Mouse (Mus musculus): ENCODE data around the gene Abhd4. TPM values are rescaled to one million over a fixed set of nuclear protein-coding genes. Genes with fewer than 3 reads are reported as not detected.

The Abhd4 gene
- polyA plus RNA-seq, 1 experiment, result 65.9 TPM

- no peak overlapping the region for H3K4me3 ChIP-seq
- no peak overlapping the region for H3ac ChIP-seq (ENCODE audit: control insufficient read depth, insufficient read length)
- TF ChIP-seq POLR2A (IDR thresholded peaks at IDR 0.05; ENCODE audit: insufficient read length, low read depth) (no peak), CEBPB (IDR thresholded peaks at IDR 0.05; ENCODE audit: insufficient read depth, poor library complexity, severe bottlenecking) (no peak), USF1 (IDR thresholded peaks at IDR 0.05; ENCODE audit: low read depth) (no peak), POLR2AphosphoS2 (IDR thresholded peaks at IDR 0.05; ENCODE audit: insufficient read length, low read depth) (no peak), TCF3 (IDR thresholded peaks at IDR 0.05; ENCODE audit: insufficient read length, low read depth) (no peak)
- no peaks in the 10 kb centered on the region for H3K27me3 ChIP-seq (ENCODE audit: control insufficient read depth, insufficient read depth, insufficient read length)
- H3K4me2 ChIP-seq (ENCODE audit: low read depth), result no peak overlapping the region
- no peaks in the 10 kb centered on the region for H3K36me3 ChIP-seq (ENCODE audit: control insufficient read depth, insufficient read depth)
- peaks cover 3% of the 10 kb centered on the region for H3K79me2 ChIP-seq (ENCODE audit: control insufficient read depth, insufficient read depth)
Measured at GRCm38 (mm10) chr14:54234231-54235040, 19.6 kb upstream of the Abhd4 start.

GRCm38 (mm10) chr14:54235825-54236540 lies 18.0 kb upstream of the Abhd4 start:
- Histone ChIP-seq H3K4me3 (no peak overlapping the region), H3ac (ENCODE audit: control insufficient read depth, insufficient read length) (no peak overlapping the region), H3K27me3 (ENCODE audit: control insufficient read depth, insufficient read depth, insufficient read length) (no peaks in the 10 kb centered on the region), H3K79me2 (ENCODE audit: control insufficient read depth, insufficient read depth) (peaks cover 3% of the 10 kb centered on the region), H3K36me3 (ENCODE audit: control insufficient read depth, insufficient read depth) (no peaks in the 10 kb centered on the region), H3K4me2 (ENCODE audit: low read depth) (no peak overlapping the region)
- TF ChIP-seq SRF (IDR thresholded peaks at IDR 0.05; ENCODE audit: control insufficient read depth, insufficient read length, low read depth) (no peak), MYOG (IDR thresholded peaks at IDR 0.05; ENCODE audit: control insufficient read depth in 1 of 3, insufficient read depth in 1 of 3, insufficient read length in 2 of 3, low read depth in 2 of 3) (no peak), MYOD1 (IDR thresholded peaks at IDR 0.05; ENCODE audit: control insufficient read depth in 1 of 3, insufficient read length in 2 of 3, low read depth in 2 of 3) (no peak), POLR2A (IDR thresholded peaks at IDR 0.05; ENCODE audit: insufficient read length, low read depth) (no peak)

- Histone ChIP-seq H3K4me2 (ENCODE audit: low read depth) (no peak overlapping the region), H3K79me2 (ENCODE audit: control insufficient read depth, insufficient read depth) (peaks cover 3% of the 10 kb centered on the region), H3K36me3 (ENCODE audit: control insufficient read depth, insufficient read depth) (no peaks in the 10 kb centered on the region), H3ac (ENCODE audit: control insufficient read depth, insufficient read length) (no peak overlapping the region), H3K4me3 (no peak overlapping the region), H3K27me3 (ENCODE audit: control insufficient read depth, insufficient read depth, insufficient read length) (no peaks in the 10 kb centered on the region)
- TF ChIP-seq POLR2A (IDR thresholded peaks at IDR 0.05; ENCODE audit: insufficient read length, low read depth), result no peak
- no peak for TF ChIP-seq TCF3 (IDR thresholded peaks at IDR 0.05; ENCODE audit: insufficient read length, low read depth)
- TF ChIP-seq E2F4 (IDR thresholded peaks at IDR 0.05; ENCODE audit: insufficient read depth), result no peak
- TF ChIP-seq POLR2AphosphoS2 (IDR thresholded peaks at IDR 0.05; ENCODE audit: insufficient read length, low read depth), result no peak
- TF ChIP-seq MAX (IDR thresholded peaks at IDR 0.05; ENCODE audit: low read depth), result no peak
- TF ChIP-seq MYOG (IDR thresholded peaks at IDR 0.05; ENCODE audit: control insufficient read depth in 1 of 3, insufficient read depth in 1 of 3, insufficient read length in 2 of 3, low read depth in 2 of 3), result no peak
- TF ChIP-seq CEBPB (IDR thresholded peaks at IDR 0.05; ENCODE audit: insufficient read depth, poor library complexity, severe bottlenecking), result no peak
Measured at GRCm38 (mm10) chr14:54236881-54237280, 17.1 kb upstream of the Abhd4 start.

GRCm38 (mm10) chr14:54239002-54239736 lies 14.8 kb upstream of the Abhd4 start:
- Histone ChIP-seq H3ac (ENCODE audit: control insufficient read depth, insufficient read length) (no peak overlapping the region), H3K36me3 (ENCODE audit: control insufficient read depth, insufficient read depth) (no peaks in the 10 kb centered on the region), H3K4me2 (ENCODE audit: low read depth) (no peak overlapping the region), H3K27me3 (ENCODE audit: control insufficient read depth, insufficient read depth, insufficient read length) (no peaks in the 10 kb centered on the region), H3K4me3 (no peak overlapping the region), H3K79me2 (ENCODE audit: control insufficient read depth, insufficient read depth) (peaks cover 8% of the 10 kb centered on the region)
- no peak for TF ChIP-seq E2F4 (IDR thresholded peaks at IDR 0.05; ENCODE audit: insufficient read depth)
- TF ChIP-seq TCF3 (IDR thresholded peaks at IDR 0.05; ENCODE audit: insufficient read length, low read depth), result no peak
- no peak for TF ChIP-seq USF1 (IDR thresholded peaks at IDR 0.05; ENCODE audit: low read depth)
- no peak for TF ChIP-seq SRF (IDR thresholded peaks at IDR 0.05; ENCODE audit: control insufficient read depth, insufficient read length, low read depth)
- TF ChIP-seq MAX (IDR thresholded peaks at IDR 0.05; ENCODE audit: low read depth), result no peak
- no peak for TF ChIP-seq TCF12 (IDR thresholded peaks at IDR 0.05; ENCODE audit: insufficient read depth, poor library complexity, severe bottlenecking)
- no peak for TF ChIP-seq REST (IDR thresholded peaks at IDR 0.05; ENCODE audit: insufficient read depth, insufficient read length)
- TF ChIP-seq MYOG (IDR thresholded peaks at IDR 0.05; ENCODE audit: control insufficient read depth in 1 of 3, insufficient read depth in 1 of 3, insufficient read length in 2 of 3, low read depth in 2 of 3), result no peak

- Histone ChIP-seq H3K27me3 (ENCODE audit: control insufficient read depth, insufficient read depth, insufficient read length) (no peaks in the 10 kb centered on the region), H3K36me3 (ENCODE audit: control insufficient read depth, insufficient read depth) (peaks cover 4% of the 10 kb centered on the region)
Measured at GRCm38 (mm10) chr14:54240542-54240941, 13.4 kb upstream of the Abhd4 start.

More at GRCm38 (mm10) chr14:54240542-54240941, 13.4 kb upstream of the Abhd4 start:
- Histone ChIP-seq H3K79me2 (ENCODE audit: control insufficient read depth, insufficient read depth) (peaks cover 17% of the 10 kb centered on the region), H3K4me3 (no peak overlapping the region), H3K4me2 (ENCODE audit: low read depth) (no peak overlapping the region), H3ac (ENCODE audit: control insufficient read depth, insufficient read length) (no peak overlapping the region)
- TF ChIP-seq POLR2A (IDR thresholded peaks at IDR 0.05; ENCODE audit: insufficient read length, low read depth) (no peak), POLR2AphosphoS2 (IDR thresholded peaks at IDR 0.05; ENCODE audit: insufficient read length, low read depth) (no peak), TCF3 (IDR thresholded peaks at IDR 0.05; ENCODE audit: insufficient read length, low read depth) (no peak), USF1 (IDR thresholded peaks at IDR 0.05; ENCODE audit: low read depth) (no peak), TCF12 (IDR thresholded peaks at IDR 0.05; ENCODE audit: insufficient read depth, poor library complexity, severe bottlenecking) (no peak), MAX (IDR thresholded peaks at IDR 0.05; ENCODE audit: low read depth) (no peak), MYOG (IDR thresholded peaks at IDR 0.05; ENCODE audit: control insufficient read depth in 1 of 3, insufficient read depth in 1 of 3, insufficient read length in 2 of 3, low read depth in 2 of 3) (no peak), SRF (IDR thresholded peaks at IDR 0.05; ENCODE audit: control insufficient read depth, insufficient read length, low read depth) (no peak)

Measured in myocyte (in vitro differentiated cells).